Mouse (Mus musculus): ENCODE data around the gene Limk1.

DNA sequence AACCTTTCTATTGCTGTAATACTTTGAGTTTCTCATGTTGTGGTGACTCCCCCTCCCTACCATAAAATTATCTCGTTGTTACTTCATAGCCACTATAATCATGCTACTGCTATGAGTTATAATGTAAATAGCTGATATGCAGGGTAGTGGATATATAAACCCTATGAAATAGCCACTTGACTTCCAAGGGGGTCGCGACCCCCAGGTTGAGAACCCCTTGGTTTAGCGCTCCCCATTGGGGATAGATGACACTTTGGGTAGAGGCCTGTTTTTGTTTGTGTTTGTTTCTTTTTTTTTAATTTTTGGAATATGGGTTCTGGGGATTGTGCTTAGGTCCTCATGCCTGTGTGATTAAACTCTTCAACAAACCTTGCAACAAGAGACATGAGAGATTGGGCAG is 36.9 kb upstream of the Limk1 start:
- no peak for TF ChIP-seq CTCF (IDR thresholded peaks at IDR 0.05; ENCODE audit: control insufficient read depth, insufficient read depth, insufficient read length)
- TF ChIP-seq MAX (IDR thresholded peaks at IDR 0.05): no peak
- TF ChIP-seq USF1 (IDR thresholded peaks at IDR 0.05; ENCODE audit: low read depth): no peak

All from C2C12 (cell line).